Mouse (Mus musculus): ENCODE measurements around the gene Rpn1. TPM values are rescaled to one million over a fixed set of nuclear protein-coding genes. Genes with fewer than 3 reads are reported as not detected.

Rpn1 gene
- polyA plus RNA-seq (2012; fragmentation: generic; extraction: Trizol), result 181 TPM
- long read RNA-seq, experiment 1, transcript Rpn1-201 (10 exons, 3,633 nt), result major isoform, 217 of 267 reads
- long read RNA-seq, experiment 1, transcript Rpn1-204 (2 exons, 673 nt), result minor isoform, 8 of 267 reads
- long read RNA-seq, experiment 1, partial matches to known transcripts, result 14 of 267 reads
- long read RNA-seq, experiment 1, other reads (novel, unspliced or antisense), result 28 of 267 reads
- long read RNA-seq, experiment 2, transcript Rpn1-201 (10 exons, 3,633 nt), result major isoform, 1,580 of 1,722 reads
- long read RNA-seq, experiment 2, partial matches to known transcripts, result 87 of 1,722 reads
- long read RNA-seq, experiment 2, other reads (novel, unspliced or antisense), result 55 of 1,722 reads

- Histone ChIP-seq H3K79me2 (ENCODE audit: control insufficient read depth, insufficient read depth) (peaks cover 53% of the 10 kb centered on the region), H3K36me3 (ENCODE audit: control insufficient read depth, insufficient read depth) (peaks cover 26% of the 10 kb centered on the region), H3K27me3 (ENCODE audit: control insufficient read depth, insufficient read depth, insufficient read length) (no peaks in the 10 kb centered on the region), H3K79me3 (ENCODE audit: low read depth) (peaks cover 47% of the 10 kb centered on the region), H3K4me3 (ENCODE audit: insufficient read depth, poor library complexity, severe bottlenecking) (peak within 1 kb of the TSS; percentile 99), H3ac (ENCODE audit: control insufficient read depth, insufficient read length, low read depth) (peak within 1 kb of the TSS; percentile 81)
- no peak for TF ChIP-seq FOSL1 (IDR thresholded peaks at IDR 0.05; ENCODE audit: insufficient read depth, low read length, poor library complexity, severe bottlenecking)
- no peak for TF ChIP-seq MYOD1 (IDR thresholded peaks at IDR 0.05; ENCODE audit: control insufficient read depth, insufficient read length, low read depth)
- no peak for TF ChIP-seq MYOG (IDR thresholded peaks at IDR 0.05; ENCODE audit: control insufficient read depth, extremely low read depth, insufficient read length)
- no peak for TF ChIP-seq CEBPB (IDR thresholded peaks at IDR 0.05; ENCODE audit: low read depth)
- TF ChIP-seq USF1 (IDR thresholded peaks at IDR 0.05; ENCODE audit: low read depth), result no peak
- no peak for TF ChIP-seq CTCF (IDR thresholded peaks at IDR 0.05; ENCODE audit: control insufficient read depth, insufficient read depth, insufficient read length)
- peak; percentile 56 for TF ChIP-seq MAX (IDR thresholded peaks at IDR 0.05)
These were observed at the start of gene Rpn1 for GRCm38 (mm10) chr6:88084278-88085151. Rpn1 (plus strand) TSS chr6:88084482.

GRCm38 (mm10) chr6:88037471-88038045 is 46.7 kb upstream of the Rpn1 start:
- Histone ChIP-seq H3K79me3 (ENCODE audit: low read depth) (peaks cover 95% of the 10 kb centered on the region), H3ac (ENCODE audit: control insufficient read depth, insufficient read length, low read depth) (no peak overlapping the region), H3K27me3 (ENCODE audit: control insufficient read depth, insufficient read depth, insufficient read length) (no peaks in the 10 kb centered on the region), H3K79me2 (ENCODE audit: control insufficient read depth, insufficient read depth) (peaks cover 100% of the 10 kb centered on the region), H3K4me3 (ENCODE audit: insufficient read depth, poor library complexity, severe bottlenecking) (no peak overlapping the region), H3K36me3 (ENCODE audit: control insufficient read depth, insufficient read depth) (peaks cover 32% of the 10 kb centered on the region)
- TF ChIP-seq MYOD1 (IDR thresholded peaks at IDR 0.05; ENCODE audit: control insufficient read depth, insufficient read length, low read depth) (no peak), USF1 (IDR thresholded peaks at IDR 0.05; ENCODE audit: low read depth) (no peak), FOSL1 (IDR thresholded peaks at IDR 0.05; ENCODE audit: insufficient read depth, low read length, poor library complexity, severe bottlenecking) (no peak), CTCF (IDR thresholded peaks at IDR 0.05; ENCODE audit: control insufficient read depth, insufficient read depth, insufficient read length) (no peak), MYOG (IDR thresholded peaks at IDR 0.05; ENCODE audit: control insufficient read depth, extremely low read depth, insufficient read length) (no peak), CEBPB (IDR thresholded peaks at IDR 0.05; ENCODE audit: low read depth) (no peak), MAX (IDR thresholded peaks at IDR 0.05) (no peak)

- H3ac ChIP-seq (ENCODE audit: control insufficient read depth, insufficient read length, low read depth), result no peak overlapping the region
- no peak overlapping the region for H3K4me3 ChIP-seq (ENCODE audit: insufficient read depth, poor library complexity, severe bottlenecking)
- TF ChIP-seq MYOG (IDR thresholded peaks at IDR 0.05; ENCODE audit: control insufficient read depth, extremely low read depth, insufficient read length), result no peak
- TF ChIP-seq MAX (IDR thresholded peaks at IDR 0.05), result no peak
- no peak for TF ChIP-seq FOSL1 (IDR thresholded peaks at IDR 0.05; ENCODE audit: insufficient read depth, low read length, poor library complexity, severe bottlenecking)
- no peak for TF ChIP-seq MYOD1 (IDR thresholded peaks at IDR 0.05; ENCODE audit: control insufficient read depth, insufficient read length, low read depth)
- TF ChIP-seq USF1 (IDR thresholded peaks at IDR 0.05; ENCODE audit: low read depth), result no peak
- TF ChIP-seq CEBPB (IDR thresholded peaks at IDR 0.05; ENCODE audit: low read depth), result no peak
- H3K36me3 ChIP-seq (ENCODE audit: control insufficient read depth, insufficient read depth), result peaks cover 32% of the 10 kb centered on the region
- H3K79me2 ChIP-seq (ENCODE audit: control insufficient read depth, insufficient read depth), result peaks cover 100% of the 10 kb centered on the region
- peaks cover 97% of the 10 kb centered on the region for H3K79me3 ChIP-seq (ENCODE audit: low read depth)
- no peaks in the 10 kb centered on the region for H3K27me3 ChIP-seq (ENCODE audit: control insufficient read depth, insufficient read depth, insufficient read length)
These were observed 44.9 kb upstream of the Rpn1 start for GRCm38 (mm10) chr6:88039426-88039825.

GRCm38 (mm10) chr6:88041221-88041620 is 43.1 kb upstream of the Rpn1 start:
- no peak overlapping the region for H3K4me3 ChIP-seq (ENCODE audit: insufficient read depth, poor library complexity, severe bottlenecking)
- H3K36me3 ChIP-seq (ENCODE audit: control insufficient read depth, insufficient read depth), result peaks cover 19% of the 10 kb centered on the region
- H3ac ChIP-seq (ENCODE audit: control insufficient read depth, insufficient read length, low read depth), result no peak overlapping the region
- no peaks in the 10 kb centered on the region for H3K27me3 ChIP-seq (ENCODE audit: control insufficient read depth, insufficient read depth, insufficient read length)
- TF ChIP-seq MAX (IDR thresholded peaks at IDR 0.05) (no peak), FOSL1 (IDR thresholded peaks at IDR 0.05; ENCODE audit: insufficient read depth, low read length, poor library complexity, severe bottlenecking) (no peak)
- H3K79me2 ChIP-seq (ENCODE audit: control insufficient read depth, insufficient read depth), result peaks cover 88% of the 10 kb centered on the region
- peaks cover 82% of the 10 kb centered on the region for H3K79me3 ChIP-seq (ENCODE audit: low read depth)

- no peak overlapping the region for H3ac ChIP-seq (ENCODE audit: control insufficient read depth, insufficient read length, low read depth)
- peaks cover 76% of the 10 kb centered on the region for H3K79me2 ChIP-seq (ENCODE audit: control insufficient read depth, insufficient read depth)
- peaks cover 10% of the 10 kb centered on the region for H3K36me3 ChIP-seq (ENCODE audit: control insufficient read depth, insufficient read depth)
- H3K4me3 ChIP-seq (ENCODE audit: insufficient read depth, poor library complexity, severe bottlenecking), result no peak overlapping the region
- no peak for TF ChIP-seq MYOD1 (IDR thresholded peaks at IDR 0.05; ENCODE audit: control insufficient read depth, insufficient read length, low read depth)
- no peak for TF ChIP-seq CEBPB (IDR thresholded peaks at IDR 0.05; ENCODE audit: low read depth)
- no peak for TF ChIP-seq MYOG (IDR thresholded peaks at IDR 0.05; ENCODE audit: control insufficient read depth, extremely low read depth, insufficient read length)
- no peak for TF ChIP-seq CTCF (IDR thresholded peaks at IDR 0.05; ENCODE audit: control insufficient read depth, insufficient read depth, insufficient read length)
- TF ChIP-seq MAX (IDR thresholded peaks at IDR 0.05), result no peak
- TF ChIP-seq USF1 (IDR thresholded peaks at IDR 0.05; ENCODE audit: low read depth), result no peak
- TF ChIP-seq FOSL1 (IDR thresholded peaks at IDR 0.05; ENCODE audit: insufficient read depth, low read length, poor library complexity, severe bottlenecking), result no peak
- no peaks in the 10 kb centered on the region for H3K27me3 ChIP-seq (ENCODE audit: control insufficient read depth, insufficient read depth, insufficient read length)
- H3K79me3 ChIP-seq (ENCODE audit: low read depth), result peaks cover 72% of the 10 kb centered on the region
These were observed 41.9 kb upstream of the Rpn1 start for GRCm38 (mm10) chr6:88042336-88042735.
